Mouse (Mus musculus) CH12.LX (cell line): ENCODE results near the gene Psenen. TPM values are rescaled to one million over a fixed set of nuclear protein-coding genes. Genes with fewer than 3 reads are reported as not detected.

Experiments used
- DNase-seq: peaks from one replicate; pipeline ENCODE4 v3.0.0-alpha.2; 2013; ENCODE audit errors: extremely low read depth
- H3K27ac ChIP-seq: 2 replicates; pipeline ENCODE4 v1.5.1; 2012; ENCODE audit warnings: low read depth, mild to moderate bottlenecking, control low read depth, moderate library complexity; ENCODE audit not compliant: insufficient read depth
- H3K27me3 ChIP-seq: replicated peaks from 2 replicates; pipeline ENCODE3; 2012; ENCODE audit warnings: inconsistent platforms
- H3K36me3 ChIP-seq, 2 experiments: replicated peaks in 1 of 2; 2 replicates each; pipeline versions ENCODE3 to v1.6.1; 2012; ENCODE audit warnings: inconsistent platforms in 1 of 2, low read length in 1 of 2, mild to moderate bottlenecking in 1 of 2, mixed read lengths in 1 of 2, moderate library complexity in 1 of 2; ENCODE audit not compliant: control insufficient read depth in 1 of 2, insufficient read depth in 1 of 2
- H3K4me1 ChIP-seq, 2 experiments: 2 replicates each; pipeline ENCODE4 v1.6.1; 2012; ENCODE audit warnings: inconsistent platforms in 1 of 2, moderate library complexity in 1 of 2; ENCODE audit not compliant: insufficient read depth in 2 of 2, control insufficient read depth in 1 of 2
- H3K4me2 ChIP-seq: 2 replicates; pipeline ENCODE4 v1.6.1; 2012; ENCODE audit warnings: low read depth, mild to moderate bottlenecking, control low read depth; ENCODE audit not compliant: poor library complexity, insufficient read depth, severe bottlenecking
- H3K4me3 ChIP-seq, 3 experiments: fragments of 150-350 bp in 1 of 3; sonication (generic) in 1 of 3; replicated peaks in 1 of 3; 2 replicates each; pipeline versions ENCODE3 to v1.5.1; 2011 to 2012; ENCODE audit warnings: low read depth in 2 of 3, low read length in 2 of 3, mild to moderate bottlenecking in 2 of 3, moderate library complexity in 2 of 3, control low read depth in 1 of 3, improper control_type of control experiment in 1 of 3, inconsistent platforms in 1 of 3, mixed read lengths in 1 of 3; ENCODE audit not compliant: poor library complexity in 1 of 3
- H3K79me2 ChIP-seq: replicated peaks from 2 replicates; pipeline ENCODE4 v1.6.1; 2012; ENCODE audit warnings: mild to moderate bottlenecking, moderate library complexity; ENCODE audit not compliant: control insufficient read depth, poor library complexity, insufficient read depth, severe bottlenecking; ENCODE audit errors: extremely low read depth
- H3K9ac ChIP-seq: 2 replicates; pipeline ENCODE4 v1.6.1; 2012; ENCODE audit warnings: low read depth, mild to moderate bottlenecking, control low read depth, moderate library complexity; ENCODE audit not compliant: insufficient read depth
- H3K9me3 ChIP-seq: replicated peaks from 2 replicates; pipeline ENCODE3; 2012; ENCODE audit warnings: low read length, inconsistent platforms, mixed read lengths
- BHLHE40 ChIP-seq: IDR thresholded peaks from 2 replicates; pipeline ENCODE4 v1.6.1; 2011; ENCODE audit warnings: mild to moderate bottlenecking, low read depth, low read length, improper control_type of control experiment
- CHD1 ChIP-seq: IDR thresholded peaks from 2 replicates; pipeline ENCODE4 v1.6.1; 2012; ENCODE audit warnings: low read depth, low read length, improper control_type of control experiment, inconsistent platforms
- CHD2 ChIP-seq: IDR thresholded peaks from 2 replicates; pipeline ENCODE4 v1.6.1; 2011; ENCODE audit warnings: low read length, improper control_type of control experiment
- EP300 ChIP-seq: IDR thresholded peaks from 2 replicates; pipeline ENCODE4 v1.6.1; 2011; ENCODE audit warnings: low read length, improper control_type of control experiment
- HCFC1 ChIP-seq: IDR thresholded peaks from 2 replicates; pipeline ENCODE4 v1.6.1; 2012; ENCODE audit warnings: low read depth, mild to moderate bottlenecking, inconsistent platforms, low read length, improper control_type of control experiment
- MAFK ChIP-seq: IDR thresholded peaks from 2 replicates; pipeline ENCODE4 v1.6.1; 2011; ENCODE audit warnings: low read length, improper control_type of control experiment; ENCODE audit not compliant: insufficient replicate concordance
- MAX ChIP-seq: IDR thresholded peaks from 2 replicates; pipeline ENCODE4 v1.6.1; 2011; ENCODE audit warnings: low read length, improper control_type of control experiment
- MAZ ChIP-seq: IDR thresholded peaks from 2 replicates; pipeline ENCODE4 v1.6.1; 2012; ENCODE audit warnings: low read depth, mild to moderate bottlenecking, inconsistent platforms, low read length, improper control_type of control experiment, moderate library complexity
- MEF2A ChIP-seq: IDR thresholded peaks from 2 replicates; pipeline ENCODE4 v1.6.1; 2014; ENCODE audit warnings: low read depth, mild to moderate bottlenecking, inconsistent platforms, low read length, improper control_type of control experiment, borderline replicate concordance
- MXI1 ChIP-seq: IDR thresholded peaks from 2 replicates; pipeline ENCODE4 v1.6.1; 2011; ENCODE audit warnings: mild to moderate bottlenecking, low read depth, low read length, improper control_type of control experiment
- MYC ChIP-seq: IDR thresholded peaks from 2 replicates; pipeline ENCODE4 v1.6.1; 2011; ENCODE audit warnings: low read depth, mild to moderate bottlenecking, improper control_type of control experiment, low read length
- POLR2A ChIP-seq: IDR thresholded peaks from 2 replicates; pipeline ENCODE4 v1.6.1; 2011; ENCODE audit warnings: low read depth, mild to moderate bottlenecking, improper control_type of control experiment, low read length
- POLR2AphosphoS2 ChIP-seq: IDR thresholded peaks from 2 replicates; pipeline ENCODE4 v1.6.1; 2011; ENCODE audit warnings: low read depth, low read length, improper control_type of control experiment
- RCOR1 ChIP-seq: conservative IDR thresholded peaks from 2 replicates; pipeline ENCODE4 v1.6.1; 2012; ENCODE audit warnings: low read depth, mild to moderate bottlenecking, inconsistent platforms, low read length, improper control_type of control experiment
- SMC3 ChIP-seq: IDR thresholded peaks from 2 replicates; pipeline ENCODE4 v1.6.1; 2011; ENCODE audit warnings: low read depth, low read length, improper control_type of control experiment
- TBP ChIP-seq: conservative IDR thresholded peaks from 2 replicates; pipeline ENCODE4 v1.6.1; 2011; ENCODE audit warnings: low read depth, low read length, improper control_type of control experiment
- TCF12 ChIP-seq: IDR thresholded peaks from 2 replicates; pipeline ENCODE4 v1.6.1; 2014; ENCODE audit warnings: low read depth, mild to moderate bottlenecking, inconsistent platforms, low read length, improper control_type of control experiment
- ZNF384 ChIP-seq: IDR thresholded peaks from 2 replicates; pipeline ENCODE4 v1.6.1; 2012; ENCODE audit warnings: low read depth, low read length, improper control_type of control experiment, inconsistent platforms
- dilution Hi-C: fragments of 300-500 bp; cut with MboI; formaldehyde crosslinking; loops from 2 replicates; pipeline ENCODE4 v1.14.3; 2020; ENCODE audit warnings: low sequenced_read_pairs; ENCODE audit not compliant: extremely low pct_unique_long_range_greater_than_20kb, extremely low pct_ligation_motif_present
- in situ Hi-C: fragments of 300-500 bp; cut with MboI; formaldehyde crosslinking; loops from 3 replicates; pipeline ENCODE4 v1.14.3; 2019; ENCODE audit warnings: low sequenced_read_pairs, low pct_ligation_motif_present, low pct_unique_long_range_greater_than_20kb, mixed read lengths
- polyA plus RNA-seq: library from polyadenylated mRNA; unstranded; fragments of >175 nt; gene quantifications from 2 replicates; pipeline ENCODE4 v1.2.1, GENCODE M21; 2012; ENCODE audit warnings: low read depth; ENCODE audit not compliant: insufficient read length
- total RNA-seq, 2 experiments: library from RNA; depleted of rRNA; stranded (reverse); fragments of 300-350 nt in 1 of 2; fragments of >200 nt in 1 of 2; gene quantifications; 2 replicates each; pipeline ENCODE4 v1.2.3; 2012 to 2014

Gene Psenen
- total and polyA plus RNA-seq, 3 experiments, result 55.2 to 121 (median 92.7) TPM

DNA sequence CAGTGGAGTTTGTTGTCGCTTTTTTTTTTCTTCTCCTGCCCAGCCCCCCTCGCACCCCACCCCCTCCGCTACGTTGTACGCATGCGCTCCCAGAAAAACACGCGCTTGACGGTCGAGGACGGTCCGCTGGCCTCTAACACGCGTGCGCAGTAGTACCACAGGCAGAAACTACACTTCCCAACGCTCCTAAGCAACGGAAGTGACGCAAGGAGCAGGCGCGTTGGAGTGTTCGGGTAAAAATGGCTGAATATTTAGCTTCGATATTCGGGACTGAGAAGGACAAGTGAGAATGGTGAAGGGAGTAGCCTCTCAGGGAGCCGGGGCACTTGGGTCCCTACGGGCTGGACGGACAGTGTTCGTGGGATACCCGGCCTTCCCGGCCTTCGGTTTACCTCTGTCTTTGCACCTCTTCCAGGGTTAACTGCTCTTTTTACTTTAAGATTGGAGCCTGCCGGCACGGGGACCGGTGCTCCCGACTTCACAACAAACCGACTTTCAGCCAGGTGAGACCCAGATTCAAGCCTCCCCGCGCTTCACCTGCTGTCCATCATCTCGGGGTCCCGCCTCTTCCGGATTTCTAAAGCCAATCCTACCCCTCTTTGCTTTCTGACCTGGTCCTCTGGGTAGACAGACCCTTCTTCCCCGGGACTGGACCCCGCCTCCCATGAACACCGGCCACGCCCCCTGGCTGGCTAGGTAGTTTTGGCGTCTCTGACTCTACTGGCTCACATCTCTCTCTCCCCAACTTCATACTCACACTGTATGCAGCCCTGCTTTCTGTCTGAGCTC lies at the start of gene Psenen, which contains the start of the genes U2af1l4 and Gm49396 (continued):
- peak; percentile 72; the same call in 1 of the 2 replicates for TF ChIP-seq TBP
- TF ChIP-seq, all 38 proteins: peak for 21

DNA sequence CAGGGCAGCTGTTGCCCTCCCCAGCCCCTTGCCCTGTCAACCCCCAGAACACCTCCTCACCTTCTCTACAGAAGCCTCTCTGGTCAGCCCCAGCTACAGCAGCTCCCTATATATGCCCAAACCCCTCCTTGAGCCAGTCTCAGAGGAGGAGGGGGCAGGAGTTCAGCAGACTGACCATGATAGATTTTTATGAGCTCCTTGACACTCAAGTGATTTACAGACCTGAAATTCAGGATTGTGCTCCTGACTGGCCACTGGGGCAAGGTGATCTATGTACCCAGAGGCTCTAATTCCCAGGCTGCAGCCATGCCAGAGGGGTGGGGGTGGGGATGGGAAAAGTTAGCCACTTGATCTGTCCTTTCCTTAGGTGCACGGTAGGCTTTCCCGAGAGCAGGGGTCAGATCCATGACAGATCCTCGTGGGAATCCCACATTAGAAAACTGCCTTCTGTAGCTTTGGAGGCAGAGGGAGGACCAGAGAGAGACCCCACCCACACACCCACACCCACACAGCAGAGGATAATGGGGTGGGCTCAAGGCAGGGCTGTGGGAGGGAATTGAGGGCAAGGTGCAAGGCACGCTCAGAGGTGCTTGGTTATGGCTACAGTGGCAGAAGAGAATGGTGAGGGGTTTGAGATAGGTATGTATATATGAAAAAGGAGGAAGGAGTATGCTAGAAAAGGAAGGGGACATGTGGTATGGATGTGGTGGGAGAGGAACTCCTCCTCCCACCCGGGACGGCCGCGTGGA lies 49.4 kb upstream of the Psenen start, which contains the start of gene Upk1a:
TSS of gene Upk1a (minus strand) at position 194 of the 749 bp plus-strand sequence.
- dilution Hi-C loops, result no loop called here
- Histone ChIP-seq H3K27ac (no peak within 1 kb of the TSS), H3K36me3 (peaks cover 19 to 38% of the 10 kb centered on the region in 2 experiments), H3K27me3 (no peaks in the 10 kb centered on the region), H3K79me2 (no peaks in the 10 kb centered on the region), H3K4me3 (no peak within 1 kb of the TSS), H3K4me1 (peaks cover 2 to 28% of the 10 kb centered on the region in 2 experiments; a peak in 3 of 4 replicates)
- DNase-seq, result no peak
- in situ Hi-C loops, result no loop called here
- TF ChIP-seq MEF2A (no peak), SMC3 (no peak), CHD2 (no peak), MAX (no peak), POLR2AphosphoS2 (no peak), POLR2A (no peak), HCFC1 (no peak), MYC (no peak), RCOR1 (no peak), TCF12 (no peak), MXI1 (no peak), TBP (no peak), MAZ (no peak), EP300 (no peak), BHLHE40 (no peak), CHD1 (no peak), MAFK (no peak), ZNF384 (no peak)
- TF ChIP-seq, all 38 proteins: peak for 0
- no peak within 1 kb of the TSS for H3K4me2 ChIP-seq
- no peaks in the 10 kb centered on the region for H3K9me3 ChIP-seq
- no peak within 1 kb of the TSS for H3K9ac ChIP-seq
